Mouse (Mus musculus): ENCODE data around the gene Fibp. TPM values are rescaled to one million over a fixed set of nuclear protein-coding genes. Genes with fewer than 3 reads are reported as not detected.

Gene Fibp
- polyA plus RNA-seq, 1 experiment = 53.1 TPM

- TF ChIP-seq POLR2A (IDR thresholded peaks at IDR 0.05; ENCODE audit: low read depth, low read length) (no peak), CTCF (IDR thresholded peaks at IDR 0.05; ENCODE audit: borderline replicate concordance, insufficient read depth, low read length) (no peak)
- no peak overlapping the region for H3K27ac ChIP-seq (ENCODE audit: insufficient read depth, low read length)
- H3K4me1 ChIP-seq (ENCODE audit: control insufficient read depth, insufficient read depth, low read length) = no peaks in the 10 kb centered on the region
- H3K4me3 ChIP-seq (ENCODE audit: insufficient read depth, low read length) = peak overlapping the region; percentile 47
These were observed 50.7 kb downstream of the Fibp start for GRCm38 (mm10) chr19:5511074-5511632.

- no peaks in the 10 kb centered on the region for H3K4me1 ChIP-seq (ENCODE audit: control insufficient read depth, insufficient read depth, low read length)
- TF ChIP-seq CTCF (IDR thresholded peaks at IDR 0.05; ENCODE audit: borderline replicate concordance, insufficient read depth, low read length) (no peak), POLR2A (IDR thresholded peaks at IDR 0.05; ENCODE audit: low read depth, low read length) (no peak)
- H3K27ac ChIP-seq (ENCODE audit: insufficient read depth, low read length) = no peak overlapping the region
- H3K4me3 ChIP-seq (ENCODE audit: insufficient read depth, low read length) = no peak overlapping the region
These were observed 51.9 kb downstream of the Fibp start for GRCm38 (mm10) chr19:5512091-5513004.

GRCm38 (mm10) chr19:5513005-5513349, 52.6 kb downstream of the Fibp start:
- Histone ChIP-seq H3K4me3 (ENCODE audit: insufficient read depth, low read length) (no peak overlapping the region), H3K27ac (ENCODE audit: insufficient read depth, low read length) (no peak overlapping the region), H3K4me1 (ENCODE audit: control insufficient read depth, insufficient read depth, low read length) (no peaks in the 10 kb centered on the region)
- no peak for TF ChIP-seq POLR2A (IDR thresholded peaks at IDR 0.05; ENCODE audit: low read depth, low read length)
- no peak for TF ChIP-seq CTCF (IDR thresholded peaks at IDR 0.05; ENCODE audit: borderline replicate concordance, insufficient read depth, low read length)

Other genes with a start within 250 kb of the Fibp start
- gene Pacs1, start 187.5 kb upstream of the Fibp start, polyA plus RNA-seq (2011; ENCODE audit: insufficient read length, low read depth, missing spikeins) = 23.3 and 23.5 TPM in 2 replicates
- 126 and 140 TPM in 2 replicates for gene Sf3b2, start 165.2 kb upstream of the Fibp start, polyA plus RNA-seq (2011; ENCODE audit: insufficient read length, low read depth, missing spikeins)
- 0.20 and 0.35 TPM in 2 replicates for gene Gal3st3, start 162.3 kb upstream of the Fibp start, polyA plus RNA-seq (2011; ENCODE audit: insufficient read length, low read depth, missing spikeins)
- gene Catsper1, start 124.9 kb upstream of the Fibp start, polyA plus RNA-seq (2011; ENCODE audit: insufficient read length, low read depth, missing spikeins) = not detected in 2 replicates
- 2.6 and 7.3 TPM in 2 replicates for gene Cst6, start 111.0 kb upstream of the Fibp start, polyA plus RNA-seq (2011; ENCODE audit: insufficient read length, low read depth, missing spikeins)
- 19.5 and 26.6 TPM in 2 replicates for gene Eif1ad, start 93.9 kb upstream of the Fibp start, polyA plus RNA-seq (2011; ENCODE audit: insufficient read length, low read depth, missing spikeins)
- 149 and 154 TPM in 2 replicates for gene Banf1, start 93.4 kb upstream of the Fibp start, polyA plus RNA-seq (2011; ENCODE audit: insufficient read length, low read depth, missing spikeins)
- gene Sart1, start 71.9 kb upstream of the Fibp start, polyA plus RNA-seq (2011; ENCODE audit: insufficient read length, low read depth, missing spikeins) = 34.7 and 35.3 TPM in 2 replicates
- not detected in 2 replicates for gene Tsga10ip, start 58.1 kb upstream of the Fibp start, polyA plus RNA-seq (2011; ENCODE audit: insufficient read length, low read depth, missing spikeins)
- gene Drap1, start 35.6 kb upstream of the Fibp start, polyA plus RNA-seq (2011; ENCODE audit: insufficient read length, low read depth, missing spikeins) = 152 and 169 TPM in 2 replicates
- gene AI837181, start 35.5 kb upstream of the Fibp start, polyA plus RNA-seq (2011; ENCODE audit: insufficient read length, low read depth, missing spikeins) = 47.2 and 48.3 TPM in 2 replicates
- gene Fosl1, start 13.1 kb upstream of the Fibp start, polyA plus RNA-seq (2011; ENCODE audit: insufficient read length, low read depth, missing spikeins) = 13.4 and 35.0 TPM in 2 replicates
- gene Ccdc85b, start 2.7 kb upstream of the Fibp start, polyA plus RNA-seq (2011; ENCODE audit: insufficient read length, low read depth, missing spikeins) = 3.0 and 5.2 TPM in 2 replicates
- gene Ctsw, start 7.9 kb downstream of the Fibp start, polyA plus RNA-seq (2011; ENCODE audit: insufficient read length, low read depth, missing spikeins) = 0.76 and 1.0 TPM in 2 replicates
- 368 and 420 TPM in 2 replicates for gene Efemp2, start 13.3 kb downstream of the Fibp start, polyA plus RNA-seq (2011; ENCODE audit: insufficient read length, low read depth, missing spikeins)
- gene Mus81, start 27.8 kb downstream of the Fibp start, polyA plus RNA-seq (2011; ENCODE audit: insufficient read length, low read depth, missing spikeins) = 21.8 and 27.1 TPM in 2 replicates
- 1,890 and 1,995 TPM in 2 replicates for gene Cfl1, start 29.8 kb downstream of the Fibp start, polyA plus RNA-seq (2011; ENCODE audit: insufficient read length, low read depth, missing spikeins)
- 0.97 and 1.4 TPM in 2 replicates for gene 1700020D05Rik, start 43.2 kb downstream of the Fibp start, polyA plus RNA-seq (2011; ENCODE audit: insufficient read length, low read depth, missing spikeins)
- gene Snx32, start 49.9 kb downstream of the Fibp start, polyA plus RNA-seq (2011; ENCODE audit: insufficient read length, low read depth, missing spikeins) = 8.7 and 18.4 TPM in 2 replicates
- gene Ovol1, start 100.0 kb downstream of the Fibp start, polyA plus RNA-seq (2011; ENCODE audit: insufficient read length, low read depth, missing spikeins) = not detected in 2 replicates
- gene Ap5b1, start 107.4 kb downstream of the Fibp start, polyA plus RNA-seq (2011; ENCODE audit: insufficient read length, low read depth, missing spikeins) = 3.1 and 3.2 TPM in 2 replicates
- gene Rnaseh2c, start 141.3 kb downstream of the Fibp start, polyA plus RNA-seq (2011; ENCODE audit: insufficient read length, low read depth, missing spikeins) = 36.9 and 38.5 TPM in 2 replicates
- 41.4 and 46.4 TPM in 2 replicates for gene Kat5, start 149.6 kb downstream of the Fibp start, polyA plus RNA-seq (2011; ENCODE audit: insufficient read length, low read depth, missing spikeins)
- gene Rela, start 176.9 kb downstream of the Fibp start, polyA plus RNA-seq (2011; ENCODE audit: insufficient read length, low read depth, missing spikeins) = 53.6 and 62.3 TPM in 2 replicates
- 16.7 and 19.1 TPM in 2 replicates for gene Sipa1, start 203.1 kb downstream of the Fibp start, polyA plus RNA-seq (2011; ENCODE audit: insufficient read length, low read depth, missing spikeins)
- gene Map3k11, start 228.1 kb downstream of the Fibp start, polyA plus RNA-seq (2011; ENCODE audit: insufficient read length, low read depth, missing spikeins) = 9.3 and 14.2 TPM in 2 replicates
- gene Pcnx3, start 228.3 kb downstream of the Fibp start, polyA plus RNA-seq (2011; ENCODE audit: insufficient read length, low read depth, missing spikeins) = 43.0 and 48.4 TPM in 2 replicates
- gene Kcnk7, start 243.8 kb downstream of the Fibp start, polyA plus RNA-seq (2011; ENCODE audit: insufficient read length, low read depth, missing spikeins) = not detected in 2 replicates